Mouse (Mus musculus) frontal cortex, postnatal 25 days (tissue): Measurements from ENCODE around the gene 2210010C04Rik.

Experiments used
- DNase-seq, 2 experiments: peaks; one replicate each; pipeline ENCODE4 v3.0.0; 2022; ENCODE audit warnings: low spot score in 2 of 2

2210010C04Rik gene

GRCm38 (mm10) chr6:41035409-41035808 is at the start of gene 2210010C04Rik:
Gene 2210010C04Rik, minus strand, starts transcription at chr6:41035509.
- DNase-seq: no peak

- no peak for DNase-seq
Measured at GRCm38 (mm10) chr6:41080121-41080520, 44.8 kb upstream of the 2210010C04Rik start.

GRCm38 (mm10) chr6:41078539-41079303 is 43.4 kb upstream of the 2210010C04Rik start:
- DNase-seq: no peak

- DNase-seq: no peak
Measured at GRCm38 (mm10) chr6:41075753-41076152, 40.4 kb upstream of the 2210010C04Rik start.

GRCm38 (mm10) chr6:41063332-41063731 is 28.0 kb upstream of the 2210010C04Rik start:
- DNase-seq: no peak

- no peak for DNase-seq
Measured at GRCm38 (mm10) chr6:41062746-41063145, 27.4 kb upstream of the 2210010C04Rik start.

- DNase-seq: no peak
Measured at GRCm38 (mm10) chr6:41062081-41062480, 26.8 kb upstream of the 2210010C04Rik start.

- no peak for DNase-seq
Measured at GRCm38 (mm10) chr6:41061085-41061484, 25.8 kb upstream of the 2210010C04Rik start.

- no peak for DNase-seq
Measured at GRCm38 (mm10) chr6:41057653-41058052, 22.3 kb upstream of the 2210010C04Rik start.

GRCm38 (mm10) chr6:41055581-41055980 is 20.3 kb upstream of the 2210010C04Rik start:
- DNase-seq: no peak

GRCm38 (mm10) chr6:41054379-41054778 is 19.1 kb upstream of the 2210010C04Rik start:
- DNase-seq: no peak

- DNase-seq: no peak
Measured at GRCm38 (mm10) chr6:41051824-41052223, 16.5 kb upstream of the 2210010C04Rik start.

GRCm38 (mm10) chr6:41048602-41049001 is 13.3 kb upstream of the 2210010C04Rik start:
- DNase-seq: no peak

- no peak for DNase-seq
Measured at GRCm38 (mm10) chr6:41047961-41048360, 12.7 kb upstream of the 2210010C04Rik start.

- DNase-seq: no peak
Measured at GRCm38 (mm10) chr6:41047202-41047601, 11.9 kb upstream of the 2210010C04Rik start.

GRCm38 (mm10) chr6:41046553-41046952 is 11.2 kb upstream of the 2210010C04Rik start:
- DNase-seq: no peak

- DNase-seq: no peak
Measured at GRCm38 (mm10) chr6:41044753-41045152, 9.4 kb upstream of the 2210010C04Rik start.

- DNase-seq: no peak
Measured at GRCm38 (mm10) chr6:41044314-41044713, 9.0 kb upstream of the 2210010C04Rik start.

- DNase-seq: no peak
Measured at GRCm38 (mm10) chr6:41032802-41033201, 2.5 kb downstream of the 2210010C04Rik start.

GRCm38 (mm10) chr6:41032231-41032630 is 3.1 kb downstream of the 2210010C04Rik start:
- DNase-seq: no peak

- no peak for DNase-seq
Measured at GRCm38 (mm10) chr6:41030821-41031220, 4.5 kb downstream of the 2210010C04Rik start.

- no peak for DNase-seq
Measured at GRCm38 (mm10) chr6:41027053-41027452, 8.3 kb downstream of the 2210010C04Rik start.

GRCm38 (mm10) chr6:41025873-41026650 is 9.2 kb downstream of the 2210010C04Rik start:
- DNase-seq: no peak
